Comparison of ENCODE assay signal across 9 mouse cellular contexts in the genomic region with DNA sequence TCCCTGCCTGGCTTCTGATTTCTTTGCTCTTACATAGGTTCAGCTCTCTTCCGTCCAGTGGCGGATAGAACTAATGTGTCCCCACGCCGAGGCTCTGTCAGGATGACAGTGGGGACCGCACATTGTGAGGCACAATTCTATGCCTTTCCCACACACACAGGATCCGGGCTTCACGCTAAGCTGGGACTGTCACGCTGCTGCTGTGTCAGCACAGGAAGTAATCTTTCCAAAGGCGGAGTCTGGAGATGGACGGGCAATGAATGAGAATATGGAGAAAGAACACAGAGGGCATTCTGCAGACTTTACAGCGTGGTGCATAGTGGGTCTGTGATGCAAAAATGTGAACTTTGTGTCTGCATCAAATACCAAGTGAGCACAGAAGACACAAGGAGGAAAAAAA.
DNase-seq lines count a peak whose midpoint lies in the region; ATAC-seq and TF ChIP-seq lines count a peak whose summit lies in the region.
"Had no signal": no experiment of that assay in that cellular context is flagged by ENCODE, and none has a peak within 500 bp of the region (broad histone marks: within the 10 kb centered on the region; RNA-seq: fewer than 3 reads in every experiment).

No protein-coding gene starts in this region.

- peaks cover 91% of the 10 kb centered on the region for H3K4me1 ChIP-seq in kidney, embryonic 15.5 days
- H3K4me1 ChIP-seq in embryonic facial prominence, embryonic 14.5 days (ENCODE audit: control insufficient read depth, insufficient read depth, low read length) = peaks cover 89% of the 10 kb centered on the region
- H3K4me1 ChIP-seq in hindbrain, embryonic 13.5 days (replicated peaks) = peaks cover 91% of the 10 kb centered on the region
- H3K4me1 ChIP-seq in midbrain, embryonic 15.5 days = peaks cover 76% of the 10 kb centered on the region
- peaks cover 20% of the 10 kb centered on the region for H3K4me1 ChIP-seq in cerebellum, adult 2 months (ENCODE audit: control insufficient read depth, insufficient read depth, low read length)

- H3K9ac ChIP-seq in kidney, embryonic 15.5 days = 0 out of 2 replicates have a peak overlapping the region, but pooled peaks have one; percentile 12
- peak overlapping the region; percentile 55; the same call in 1 of the 2 replicates for H3K9ac ChIP-seq in embryonic facial prominence, embryonic 14.5 days (ENCODE audit: low read depth, low read length)
- H3K9ac ChIP-seq in hindbrain, embryonic 13.5 days = peak overlapping the region; percentile 40; the same call in 1 of the 2 replicates
- H3K9ac ChIP-seq in midbrain, embryonic 15.5 days = 0 out of 2 replicates have a peak overlapping the region, but pooled peaks have one; percentile 7
- H3K9ac ChIP-seq: liver, embryonic 13.5 days had no signal

- TF ChIP-seq POLR2A in cerebellum, adult 2 months (IDR thresholded peaks at IDR 0.05; ENCODE audit: borderline replicate concordance, insufficient read depth, low read length) = no peak

- peaks cover 9% of the 10 kb centered on the region; the same call in 1 of the 2 replicates for H3K36me3 ChIP-seq in kidney, embryonic 15.5 days
- H3K36me3 ChIP-seq in embryonic facial prominence, embryonic 14.5 days (ENCODE audit: control insufficient read depth, insufficient read depth, low read length) = peaks cover 15% of the 10 kb centered on the region; the same call in 1 of the 2 replicates
- H3K36me3 ChIP-seq in hindbrain, embryonic 13.5 days = peaks cover under 1% of the 10 kb centered on the region; the same call in 1 of the 2 replicates
- H3K36me3 ChIP-seq in midbrain, embryonic 15.5 days (replicated peaks) = no peaks in the 10 kb centered on the region
- H3K36me3 ChIP-seq: liver, embryonic 13.5 days had no signal

- 39% methylated on average over 11 of the region's 11 CpGs for WGBS in kidney, embryonic 15.5 days
- 23% methylated on average over 11 of the region's 11 CpGs for WGBS in embryonic facial prominence, embryonic 14.5 days
- WGBS in hindbrain, embryonic 13.5 days = 30% methylated on average over 11 of the region's 11 CpGs
- 33% methylated on average over 11 of the region's 11 CpGs for WGBS in midbrain, embryonic 15.5 days
- 52% methylated on average over 11 of the region's 11 CpGs for WGBS in cerebellum, adult 2 months

- no peaks in the 10 kb centered on the region for H3K27me3 ChIP-seq in kidney, embryonic 15.5 days
- no peaks in the 10 kb centered on the region for H3K27me3 ChIP-seq in embryonic facial prominence, embryonic 14.5 days (replicated peaks; ENCODE audit: control insufficient read depth, insufficient read depth, low read length)
- no peaks in the 10 kb centered on the region for H3K27me3 ChIP-seq in hindbrain, embryonic 13.5 days
- no peaks in the 10 kb centered on the region for H3K27me3 ChIP-seq in midbrain, embryonic 15.5 days (replicated peaks)
- H3K27me3 ChIP-seq in cerebellum, adult 2 months (ENCODE audit: control insufficient read depth, insufficient read depth, low read length) = no peaks in the 10 kb centered on the region
- H3K27me3 ChIP-seq: liver, embryonic 13.5 days had no signal

- no peak for TF ChIP-seq CTCF in cerebellum, adult 2 months (IDR thresholded peaks at IDR 0.05; ENCODE audit: borderline replicate concordance, insufficient read depth, low read depth, low read length)

- no peaks in the 10 kb centered on the region for H3K9me3 ChIP-seq in kidney, embryonic 15.5 days (replicated peaks)
- H3K9me3 ChIP-seq in embryonic facial prominence, embryonic 14.5 days (ENCODE audit: control insufficient read depth, low read length) = no peaks in the 10 kb centered on the region
- H3K9me3 ChIP-seq in hindbrain, embryonic 13.5 days = no peaks in the 10 kb centered on the region
- H3K9me3 ChIP-seq in midbrain, embryonic 15.5 days = no peaks in the 10 kb centered on the region
- H3K9me3 ChIP-seq: liver, embryonic 13.5 days had no signal

- H3K4me2 ChIP-seq in kidney, embryonic 15.5 days = no peak overlapping the region
- H3K4me2 ChIP-seq in embryonic facial prominence, embryonic 14.5 days (ENCODE audit: low read depth, low read length) = peak overlapping the region; percentile 50
- H3K4me2 ChIP-seq in hindbrain, embryonic 13.5 days = 0 out of 2 replicates have a peak overlapping the region, but pooled peaks have one; percentile 11
- no peak overlapping the region for H3K4me2 ChIP-seq in midbrain, embryonic 15.5 days
- H3K4me2 ChIP-seq: liver, embryonic 13.5 days had no signal

- H3K4me3 ChIP-seq in kidney, embryonic 15.5 days (replicated peaks) = no peak overlapping the region
- peak overlapping the region; percentile 6; the same call in 1 of the 2 replicates for H3K4me3 ChIP-seq in embryonic facial prominence, embryonic 14.5 days (ENCODE audit: low read depth, low read length)
- H3K4me3 ChIP-seq in hindbrain, embryonic 13.5 days = no peak overlapping the region
- no peak overlapping the region for H3K4me3 ChIP-seq in midbrain, embryonic 15.5 days
- no peak overlapping the region for H3K4me3 ChIP-seq in cerebellum, adult 2 months (replicated peaks; ENCODE audit: insufficient read depth, low read depth, low read length)
- H3K4me3 ChIP-seq: liver, embryonic 13.5 days had no signal

- no peak for DNase-seq in kidney, adult 11 months
- DNase-seq in embryonic facial prominence, embryonic 14.5 days (ENCODE audit: low spot score) = no peak
- no peak for DNase-seq in cerebellum, adult 2 months
- DNase-seq in adrenal gland, postnatal 10 days = no peak
- DNase-seq in spleen, adult 12 weeks (ENCODE audit: low spot score) = no peak
- DNase-seq: liver, embryonic 13.5 days had no signal

- ATAC-seq in kidney, embryonic 15.5 days (replicated peaks; ENCODE audit: low FRiP score) = no peak
- no peak for ATAC-seq in embryonic facial prominence, embryonic 14.5 days (ENCODE audit: low read depth)
- ATAC-seq in hindbrain, embryonic 13.5 days (ENCODE audit: low FRiP score) = no peak
- ATAC-seq in midbrain, embryonic 15.5 days (replicated peaks) = no peak

- H3K27ac ChIP-seq in kidney, embryonic 15.5 days = peak overlapping the region; percentile 97
- H3K27ac ChIP-seq in embryonic facial prominence, embryonic 14.5 days (replicated peaks; ENCODE audit: low read depth, low read length) = peak overlapping the region; percentile 97
- H3K27ac ChIP-seq in hindbrain, embryonic 13.5 days = peak overlapping the region; percentile 92
- peak overlapping the region; percentile 62; the same call in 1 of the 2 replicates for H3K27ac ChIP-seq in midbrain, embryonic 15.5 days
- no peak overlapping the region for H3K27ac ChIP-seq in cerebellum, adult 2 months (ENCODE audit: insufficient read depth, low read length)
- H3K27ac ChIP-seq: liver, embryonic 13.5 days had no signal

Comparison
In these comparisons a context has a peak if more than half of its experiments do, and no peak if none do; other contexts are left out.
1. H3K4me2 ChIP-seq: peak in embryonic facial prominence, embryonic 14.5 days (single experiment) and hindbrain, embryonic 13.5 days (single experiment); none in kidney, embryonic 15.5 days (single experiment) and midbrain, embryonic 15.5 days (single experiment).
2. Peak in every context shown above with its lines, with median percentiles within 50 percentile points of each other: H3K9ac ChIP-seq.